17 mouse cellular contexts compared by ENCODE assay signal in genomic region chr11:5859883-5860550, GRCm38 (mm10). TPM values are rescaled to one million over a fixed set of nuclear protein-coding genes. Genes with fewer than 3 reads are reported as not detected.
"Had no signal": no experiment of that assay in that cellular context is flagged by ENCODE, and none has a peak within 500 bp of the region (broad histone marks: within the 10 kb centered on the region; RNA-seq: fewer than 3 reads in every experiment).

No protein-coding gene starts in this region.

- H3K4me3 ChIP-seq: layer of hippocampus, adult 2 months; limb, embryonic 10.5 days; liver, embryonic 15.5 days; midbrain, embryonic 13.5 days; neural tube, embryonic 15.5 days had no signal

- DNase-seq: kidney, postnatal 10 days; kidney, postnatal 4 days; lung, adult 2 months; lung, postnatal 36 days; right cerebral cortex, adult 18-20 months; right cerebral cortex, postnatal 25 days; thymus, postnatal 4 days had no signal

- H3K27ac ChIP-seq: layer of hippocampus, adult 2 months; limb, embryonic 10.5 days; liver, embryonic 15.5 days; midbrain, embryonic 13.5 days; neural tube, embryonic 15.5 days had no signal

RNA-seq across cellular contexts. Expression of gene Aebp1, which starts 1.7 kb away (rescaled TPM):
- total RNA-seq: megakaryocyte progenitor cell, adult 5-6 weeks had no signal

RNA-seq across cellular contexts. Expression of gene Myl7, which starts 38.6 kb away (rescaled TPM):
- total RNA-seq: layer of hippocampus, adult 2 months; layer of hippocampus, postnatal 14 days; left cerebral cortex, adult 18-20 months; left cerebral cortex, postnatal 10 days; megakaryocyte progenitor cell, adult 5-6 weeks; midbrain, postnatal 0 days had no signal
- polyA plus RNA-seq: midbrain, postnatal 0 days had no signal

RNA-seq across cellular contexts. Expression of gene Pgam2, which starts 56.5 kb away (rescaled TPM):
- total RNA-seq: megakaryocyte progenitor cell, adult 5-6 weeks; midbrain, postnatal 0 days had no signal
